Comparison of ENCODE assay signal across 8 mouse cellular contexts in genomic region chr11:53761822-53762221, GRCm38 (mm10). TPM values are rescaled to one million over a fixed set of nuclear protein-coding genes. Genes with fewer than 3 reads are reported as not detected.
A peak's percentile ranks its signal among the peaks of the same experiment; 100 is the strongest.
DNase-seq lines count a peak whose midpoint lies in the region; ATAC-seq and TF ChIP-seq lines count a peak whose summit lies in the region.

No protein-coding gene starts in this region.

- no peaks in the 10 kb centered on the region for H3K9me3 ChIP-seq in midbrain, postnatal 0 days (ENCODE audit: low read length)
- no peaks in the 10 kb centered on the region for H3K9me3 ChIP-seq in midbrain, embryonic 13.5 days
- H3K9me3 ChIP-seq in heart, embryonic 11.5 days (replicated peaks; ENCODE audit: control insufficient read depth, low read length), result no peaks in the 10 kb centered on the region

- ATAC-seq in midbrain, postnatal 0 days (ENCODE audit: low FRiP score), result no peak
- ATAC-seq in midbrain, embryonic 13.5 days, result no peak
- ATAC-seq in heart, embryonic 11.5 days (replicated peaks; ENCODE audit: insufficient number of reproducible peaks, low FRiP score, low TSS enrichment), result no peak

- no peaks in the 10 kb centered on the region for H3K36me3 ChIP-seq in midbrain, postnatal 0 days (ENCODE audit: insufficient read depth, low read length)
- H3K36me3 ChIP-seq in midbrain, embryonic 13.5 days, result no peaks in the 10 kb centered on the region
- no peaks in the 10 kb centered on the region for H3K36me3 ChIP-seq in heart, embryonic 11.5 days (ENCODE audit: control insufficient read depth, insufficient read depth, low read length)

- peak; percentile 67 for DNase-seq in midbrain, postnatal 0 days (ENCODE audit: low spot score)
- DNase-seq in adrenal gland, postnatal 4 days (ENCODE audit: low spot score in 2 of 2), result peak; percentile 51 to 74
- peak; percentile 96 to 97 for DNase-seq in kidney, postnatal 25 days
- peak; percentile 67 for DNase-seq in ovary, postnatal 36 days (ENCODE audit: low spot score)
- DNase-seq in layer of hippocampus, postnatal 36 days, result no peak
- no peak for DNase-seq in left cerebral cortex, postnatal 36 days (ENCODE audit: low spot score in 2 of 2)

- H3K27me3 ChIP-seq in midbrain, postnatal 0 days (ENCODE audit: insufficient read depth, low read length), result peaks cover 28% of the 10 kb centered on the region
- peaks cover 60% of the 10 kb centered on the region for H3K27me3 ChIP-seq in midbrain, embryonic 13.5 days
- no peaks in the 10 kb centered on the region for H3K27me3 ChIP-seq in heart, embryonic 11.5 days (ENCODE audit: control insufficient read depth, insufficient read depth, low read length)

- H3K4me1 ChIP-seq in midbrain, postnatal 0 days (ENCODE audit: insufficient read depth, low read length), result peaks cover 7% of the 10 kb centered on the region; the same call in 1 of the 2 replicates
- H3K4me1 ChIP-seq in midbrain, embryonic 13.5 days (replicated peaks), result peaks cover 29% of the 10 kb centered on the region
- H3K4me1 ChIP-seq in heart, embryonic 11.5 days (ENCODE audit: control insufficient read depth, insufficient read depth, low read length), result peaks cover 50% of the 10 kb centered on the region

- WGBS in midbrain, postnatal 0 days, result 55% methylated on average over 2 of the region's 2 CpGs
- 74% methylated on average over 2 of the region's 2 CpGs for WGBS in midbrain, embryonic 13.5 days
- WGBS in heart, embryonic 11.5 days (ENCODE audit: insufficient replicate concordance), result 46% methylated on average over 2 of the region's 2 CpGs

- no peak overlapping the region for H3K9ac ChIP-seq in midbrain, postnatal 0 days (replicated peaks; ENCODE audit: low read length, poor library complexity, severe bottlenecking)
- H3K9ac ChIP-seq in midbrain, embryonic 13.5 days (replicated peaks), result no peak overlapping the region
- H3K9ac ChIP-seq in heart, embryonic 11.5 days (ENCODE audit: low read depth, low read length), result no peak overlapping the region

- no peak for TF ChIP-seq CTCF in midbrain, postnatal 0 days (IDR thresholded peaks at IDR 0.05)

- no peak overlapping the region for H3K4me2 ChIP-seq in midbrain, postnatal 0 days (ENCODE audit: low read depth, low read length, poor library complexity, severe bottlenecking)
- no peak overlapping the region for H3K4me2 ChIP-seq in midbrain, embryonic 13.5 days (replicated peaks)
- peak overlapping the region; percentile 14; the same call in 1 of the 2 replicates for H3K4me2 ChIP-seq in heart, embryonic 11.5 days

- no peak overlapping the region for H3K27ac ChIP-seq in midbrain, postnatal 0 days (ENCODE audit: low read depth, low read length)
- no peak overlapping the region for H3K27ac ChIP-seq in midbrain, embryonic 13.5 days
- peak overlapping the region; percentile 73 for H3K27ac ChIP-seq in heart, embryonic 11.5 days (ENCODE audit: low read depth, low read length)

- intact Hi-C loops in left cerebral cortex, postnatal 36 days (cut with DNase I), result loop anchor here (5.0 kb wide), 1 partner anchor 90 kb away; no protein-coding TSS in a partner anchor

- H3K4me3 ChIP-seq in midbrain, postnatal 0 days (ENCODE audit: low read depth, low read length), result no peak overlapping the region
- H3K4me3 ChIP-seq in midbrain, embryonic 13.5 days (replicated peaks), result no peak overlapping the region
- H3K4me3 ChIP-seq in heart, embryonic 11.5 days (ENCODE audit: low read depth, low read length), result no peak overlapping the region

RNA-seq across cellular contexts. Expression of gene Irf1, which starts 8.0 kb away (rescaled TPM):
- 0.93 and 3.2 TPM in 2 replicates for total RNA-seq in midbrain, postnatal 0 days (2014; rRNA removed)
- 3.2 and 4.0 TPM in 2 replicates for polyA plus RNA-seq in midbrain, postnatal 0 days (2015; fragmentation: Nextera tagmentation; extraction: Ambion mirVana)
- 1.5 and 2.0 TPM in 2 replicates for polyA plus RNA-seq in midbrain, embryonic 13.5 days (2015; fragmentation: Nextera tagmentation; extraction: Ambion mirVana)
- 10 to 100 TPM; 33.6 to 40.2 TPM for total RNA-seq in adrenal gland, postnatal 4 days (2021)
- polyA plus RNA-seq in heart, embryonic 11.5 days (2014; fragmentation: Nextera tagmentation; extraction: Ambion mirVana), result 8.5 and 8.8 TPM in 2 replicates
- 1 to 10 TPM; 7.4 to 7.5 TPM for total RNA-seq in layer of hippocampus, postnatal 36 days (2021)
- total RNA-seq in left cerebral cortex, postnatal 36 days (2021), result 1 to 10 TPM; 6.5 to 6.6 TPM

RNA-seq across cellular contexts. Expression of gene Gm17334, which starts 11.2 kb away (rescaled TPM):
- 0.57 TPM in 1 of 2 replicates, not detected in the other for total RNA-seq in midbrain, postnatal 0 days (2014; rRNA removed)
- not detected in 2 replicates for polyA plus RNA-seq in midbrain, postnatal 0 days (2015; fragmentation: Nextera tagmentation; extraction: Ambion mirVana)
- polyA plus RNA-seq in midbrain, embryonic 13.5 days (2015; fragmentation: Nextera tagmentation; extraction: Ambion mirVana), result not detected in 2 replicates
- 1 to 10 TPM in 1 of 2 experiments, under 1 TPM in 1; 0.82 to 1.1 TPM for total RNA-seq in adrenal gland, postnatal 4 days (2021)
- 0.24 TPM in 1 of 2 replicates, not detected in the other for polyA plus RNA-seq in heart, embryonic 11.5 days (2014; fragmentation: Nextera tagmentation; extraction: Ambion mirVana)
- 1 to 10 TPM; 1.0 TPM for total RNA-seq in layer of hippocampus, postnatal 36 days (2021)
- 1 to 10 TPM in 1 of 2 experiments, under 1 TPM in 1; 0.96 to 1.2 TPM for total RNA-seq in left cerebral cortex, postnatal 36 days (2021)

RNA-seq across cellular contexts. Expression of gene Il5, which starts 41.2 kb away (rescaled TPM):
- total RNA-seq in midbrain, postnatal 0 days (2014; rRNA removed), result not detected in 2 replicates
- 0.15 and 0.30 TPM in 2 replicates for polyA plus RNA-seq in midbrain, postnatal 0 days (2015; fragmentation: Nextera tagmentation; extraction: Ambion mirVana)
- polyA plus RNA-seq in midbrain, embryonic 13.5 days (2015; fragmentation: Nextera tagmentation; extraction: Ambion mirVana), result not detected in 2 replicates
- not detected for total RNA-seq in adrenal gland, postnatal 4 days (2021)
- not detected in 2 replicates for polyA plus RNA-seq in heart, embryonic 11.5 days (2014; fragmentation: Nextera tagmentation; extraction: Ambion mirVana)
- total RNA-seq in layer of hippocampus, postnatal 36 days (2021), result not detected
- total RNA-seq in left cerebral cortex, postnatal 36 days (2021), result not detected

RNA-seq across cellular contexts. Expression of gene Rad50, which starts 54.7 kb away (rescaled TPM):
- 5.2 and 5.8 TPM in 2 replicates for total RNA-seq in midbrain, postnatal 0 days (2014; rRNA removed)
- polyA plus RNA-seq in midbrain, postnatal 0 days (2015; fragmentation: Nextera tagmentation; extraction: Ambion mirVana), result 8.9 and 10.0 TPM in 2 replicates
- 13.0 and 14.3 TPM in 2 replicates for polyA plus RNA-seq in midbrain, embryonic 13.5 days (2015; fragmentation: Nextera tagmentation; extraction: Ambion mirVana)
- total RNA-seq in adrenal gland, postnatal 4 days (2021), result 10 to 100 TPM; 21.5 to 24.4 TPM
- polyA plus RNA-seq in heart, embryonic 11.5 days (2014; fragmentation: Nextera tagmentation; extraction: Ambion mirVana), result 19.5 and 22.4 TPM in 2 replicates
- total RNA-seq in layer of hippocampus, postnatal 36 days (2021), result 10 to 100 TPM; 11.0 to 11.4 TPM
- total RNA-seq in left cerebral cortex, postnatal 36 days (2021), result 10 to 100 TPM in 1 of 2 experiments, 1 to 10 TPM in 1; 9.9 to 11.3 TPM

Comparison
In these comparisons a context has a peak if more than half of its experiments do, and no peak if none do; other contexts are left out.
1. DNase-seq: peak in midbrain, postnatal 0 days (single experiment), adrenal gland, postnatal 4 days (2 of 2), kidney, postnatal 25 days (2 of 2) and ovary, postnatal 36 days (single experiment); none in layer of hippocampus, postnatal 36 days (0 of 2) and left cerebral cortex, postnatal 36 days (0 of 2).